Mouse (Mus musculus) erythroblast, embryonic 14.5 days (primary cell): ENCODE results near the gene Vash1. TPM values are rescaled to one million over a fixed set of nuclear protein-coding genes. Genes with fewer than 3 reads are reported as not detected.

ENCODE experiments used
- H3K27me3 ChIP-seq: 2 replicates; pipeline ENCODE4 v1.6.1; 2012; ENCODE audit warnings: inconsistent platforms; ENCODE audit not compliant: control insufficient read depth
- H3K36me3 ChIP-seq: 2 replicates; pipeline ENCODE4 v1.6.1; 2012; ENCODE audit warnings: mild to moderate bottlenecking, inconsistent platforms; ENCODE audit not compliant: control insufficient read depth
- H3K4me1 ChIP-seq: 2 replicates; pipeline ENCODE4 v1.6.1; 2012; ENCODE audit warnings: inconsistent platforms; ENCODE audit not compliant: control insufficient read depth
- H3K4me3 ChIP-seq: replicated peaks from 2 replicates; pipeline ENCODE3; 2012; ENCODE audit warnings: moderate library complexity, mild to moderate bottlenecking, inconsistent platforms
- H3K9me3 ChIP-seq: 2 replicates; pipeline ENCODE4 v1.6.1; 2012; ENCODE audit warnings: low read length, inconsistent platforms, mixed read lengths; ENCODE audit not compliant: control insufficient read depth
- GATA1 ChIP-seq: IDR thresholded peaks from 2 replicates; pipeline ENCODE4 v1.6.1; 2012; ENCODE audit warnings: low read length, inconsistent platforms, mixed read lengths
- TAL1 ChIP-seq: IDR thresholded peaks from 3 replicates; pipeline ENCODE4 v1.6.1; 2012; ENCODE audit warnings: low read length, inconsistent platforms, mixed read lengths
- polyA plus RNA-seq: library from polyadenylated mRNA; stranded (reverse); fragments of >175 nt; gene quantifications from 2 replicates; pipeline ENCODE4 v1.2.3, GENCODE M21; 2012

Vash1 gene
- polyA plus RNA-seq, 1 experiment: not detected

GRCm38 (mm10) chr12:86679991-86680491, 1.5 kb downstream of the Vash1 start:
- no peaks in the 10 kb centered on the region for H3K9me3 ChIP-seq

DNA sequence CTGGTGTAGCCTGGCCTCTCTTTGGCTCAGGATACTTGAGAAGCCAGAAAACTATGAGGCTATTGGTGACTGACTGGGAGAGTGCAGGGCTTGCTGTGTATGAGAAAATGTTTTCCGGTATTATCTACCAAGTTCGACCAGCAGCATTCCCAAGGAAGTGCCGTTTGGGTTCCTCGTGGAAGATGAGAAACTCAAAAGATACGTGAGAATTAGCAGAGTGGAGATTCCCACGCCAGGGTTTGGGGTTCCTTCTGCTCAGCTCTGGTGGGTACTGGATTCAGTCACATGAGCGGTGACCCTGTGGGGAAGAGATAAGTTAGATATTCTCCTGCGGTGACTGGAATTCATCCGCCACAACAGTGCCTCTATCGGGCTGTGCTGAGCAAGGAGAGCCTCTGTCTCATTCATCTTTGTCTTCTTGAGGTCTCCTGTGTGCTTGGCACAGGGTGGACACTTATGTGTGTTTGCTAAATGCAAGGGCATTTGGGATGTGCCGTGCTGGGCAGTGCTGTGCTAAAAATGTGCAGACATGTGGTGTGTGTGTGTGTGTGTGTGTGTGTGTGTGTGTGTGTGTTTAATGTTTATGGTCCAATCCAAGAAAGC, 2.2 kb downstream of the Vash1 start:
- H3K9me3 ChIP-seq: no peaks in the 10 kb centered on the region
- peaks cover 36% of the 10 kb centered on the region for H3K27me3 ChIP-seq
- TF ChIP-seq GATA1 (no peak), TAL1 (no peak)
- no peak overlapping the region for H3K4me3 ChIP-seq
- no peaks in the 10 kb centered on the region for H3K36me3 ChIP-seq
- H3K4me1 ChIP-seq: peaks cover 5% of the 10 kb centered on the region

More at GRCm38 (mm10) chr12:86679991-86680491, 1.5 kb downstream of the Vash1 start:
- Histone ChIP-seq H3K4me1 (peaks cover 5% of the 10 kb centered on the region), H3K27me3 (peaks cover 36% of the 10 kb centered on the region), H3K36me3 (no peaks in the 10 kb centered on the region), H3K4me3 (no peak overlapping the region)
- TF ChIP-seq TAL1 (no peak), GATA1 (no peak)

DNA sequence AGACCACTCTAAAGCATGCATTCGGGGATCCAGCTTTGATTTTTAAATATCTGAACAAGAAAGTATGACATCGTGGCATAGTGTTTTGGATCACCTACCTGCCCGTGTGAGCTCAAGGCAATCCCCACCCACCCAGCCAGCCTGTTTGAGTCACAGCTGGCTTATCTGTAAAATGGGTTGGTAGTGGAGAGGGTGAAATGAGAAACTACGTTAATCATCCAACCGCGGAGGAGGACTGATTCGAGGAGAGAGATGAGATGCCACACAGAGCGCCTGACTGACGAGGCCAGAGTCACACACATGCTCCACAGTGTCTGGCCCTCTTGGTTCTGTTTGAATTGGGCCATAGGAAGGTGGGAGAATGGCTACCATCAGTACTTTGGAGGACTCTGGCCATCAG, 3.1 kb downstream of the Vash1 start:
- Histone ChIP-seq H3K27me3 (peaks cover 36% of the 10 kb centered on the region), H3K4me1 (peaks cover 5% of the 10 kb centered on the region), H3K4me3 (no peak overlapping the region), H3K9me3 (no peaks in the 10 kb centered on the region), H3K36me3 (no peaks in the 10 kb centered on the region)
- no peak for TF ChIP-seq TAL1
- no peak for TF ChIP-seq GATA1

DNA sequence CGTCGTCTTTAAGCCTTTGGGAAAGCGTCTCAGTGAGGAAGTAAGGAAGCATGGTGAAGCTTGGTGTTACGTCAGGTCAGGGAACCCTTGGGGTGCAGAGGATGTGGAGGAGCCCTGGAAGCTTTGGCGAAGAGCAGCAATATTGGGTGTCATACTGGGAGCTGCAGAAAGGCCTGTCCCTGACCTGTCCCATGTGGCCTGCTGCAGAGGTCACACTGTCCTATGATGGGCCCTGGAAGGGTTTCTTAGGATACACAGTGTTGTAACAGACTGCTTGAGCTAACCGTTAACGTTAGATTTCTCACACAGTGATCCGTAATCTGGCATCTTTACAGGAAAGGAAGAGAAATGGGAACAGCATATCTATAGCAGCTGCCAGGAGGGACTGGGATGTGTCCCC, 3.7 kb downstream of the Vash1 start:
- Histone ChIP-seq H3K9me3 (no peaks in the 10 kb centered on the region), H3K36me3 (no peaks in the 10 kb centered on the region), H3K27me3 (peaks cover 36% of the 10 kb centered on the region), H3K4me1 (peaks cover 5% of the 10 kb centered on the region), H3K4me3 (no peak overlapping the region)
- no peak for TF ChIP-seq GATA1
- no peak for TF ChIP-seq TAL1

- Histone ChIP-seq H3K4me3 (no peak overlapping the region), H3K4me1 (peaks cover 5% of the 10 kb centered on the region), H3K9me3 (no peaks in the 10 kb centered on the region), H3K27me3 (peaks cover 23% of the 10 kb centered on the region), H3K36me3 (no peaks in the 10 kb centered on the region)
- TF ChIP-seq GATA1: no peak
- no peak for TF ChIP-seq TAL1
Measured at GRCm38 (mm10) chr12:86683698-86684097, 5.2 kb downstream of the Vash1 start.

- no peak overlapping the region for H3K4me3 ChIP-seq
- no peaks in the 10 kb centered on the region for H3K9me3 ChIP-seq
- no peaks in the 10 kb centered on the region for H3K36me3 ChIP-seq
- no peak for TF ChIP-seq GATA1
- TF ChIP-seq TAL1: no peak
- peaks cover 7% of the 10 kb centered on the region for H3K27me3 ChIP-seq
- no peaks in the 10 kb centered on the region for H3K4me1 ChIP-seq
Measured at GRCm38 (mm10) chr12:86685275-86685674, 6.8 kb downstream of the Vash1 start.

DNA sequence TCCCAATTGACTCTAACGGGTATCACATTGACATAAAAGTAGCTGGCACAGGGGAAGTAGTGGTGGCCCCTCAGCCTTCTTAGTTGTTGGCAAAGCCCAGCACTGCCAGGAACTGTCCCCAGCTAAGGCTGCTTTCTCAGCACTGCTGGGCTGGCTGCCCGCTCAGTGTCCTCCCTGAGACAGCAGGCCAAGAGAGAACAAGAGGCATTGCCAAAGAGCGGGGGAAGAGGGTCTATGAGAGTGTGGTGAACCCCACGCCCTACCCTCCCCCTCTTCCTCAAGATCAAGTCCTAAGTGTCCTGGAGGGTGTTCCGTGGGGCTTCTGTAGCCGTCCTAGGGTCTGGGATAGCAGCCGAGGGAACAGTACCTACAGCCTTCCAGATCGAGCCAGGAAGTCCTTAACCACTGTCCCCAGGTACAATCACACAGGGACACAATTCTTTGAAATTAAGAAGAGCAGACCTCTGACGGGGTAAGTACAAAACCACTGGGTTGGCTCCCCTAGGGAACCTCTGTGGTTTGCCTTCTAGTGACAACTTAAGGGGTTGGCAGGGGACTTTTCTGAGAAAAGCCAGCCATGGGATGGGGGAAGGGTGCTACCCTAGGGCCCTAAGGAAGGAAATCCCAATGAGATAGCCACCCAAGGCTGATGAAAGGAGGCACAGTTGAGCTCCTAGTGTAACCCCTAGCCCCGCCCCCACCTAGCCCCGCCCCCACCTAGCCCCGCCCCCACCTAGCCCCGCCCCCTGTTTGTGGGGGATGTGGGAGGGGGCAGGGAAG, 8.2 kb downstream of the Vash1 start:
- Histone ChIP-seq H3K27me3 (no peaks in the 10 kb centered on the region), H3K4me3 (no peak overlapping the region), H3K4me1 (no peaks in the 10 kb centered on the region)

GRCm38 (mm10) chr12:86687445-86687955, 9.0 kb downstream of the Vash1 start:
- Histone ChIP-seq H3K9me3 (no peaks in the 10 kb centered on the region), H3K4me1 (no peaks in the 10 kb centered on the region), H3K4me3 (no peak overlapping the region), H3K27me3 (no peaks in the 10 kb centered on the region), H3K36me3 (no peaks in the 10 kb centered on the region)
- TF ChIP-seq GATA1: no peak
- TF ChIP-seq TAL1: no peak

More for the DNA sequence above, 8.2 kb downstream of the Vash1 start:
- Histone ChIP-seq H3K36me3 (no peaks in the 10 kb centered on the region), H3K9me3 (no peaks in the 10 kb centered on the region)
- TF ChIP-seq GATA1 (no peak), TAL1 (no peak)

GRCm38 (mm10) chr12:86687971-86688573, 9.6 kb downstream of the Vash1 start:
- TF ChIP-seq GATA1 (no peak), TAL1 (no peak)
- H3K9me3 ChIP-seq: no peaks in the 10 kb centered on the region
- no peaks in the 10 kb centered on the region for H3K4me1 ChIP-seq
- H3K36me3 ChIP-seq: no peaks in the 10 kb centered on the region
- H3K4me3 ChIP-seq: no peak overlapping the region
- no peaks in the 10 kb centered on the region for H3K27me3 ChIP-seq
